Mouse (Mus musculus): ENCODE measurements around the gene Dock9. TPM values are rescaled to one million over a fixed set of nuclear protein-coding genes. Genes with fewer than 3 reads are reported as not detected.

The Dock9 gene
- polyA plus RNA-seq, 1 experiment: 2.7 TPM

DNA sequence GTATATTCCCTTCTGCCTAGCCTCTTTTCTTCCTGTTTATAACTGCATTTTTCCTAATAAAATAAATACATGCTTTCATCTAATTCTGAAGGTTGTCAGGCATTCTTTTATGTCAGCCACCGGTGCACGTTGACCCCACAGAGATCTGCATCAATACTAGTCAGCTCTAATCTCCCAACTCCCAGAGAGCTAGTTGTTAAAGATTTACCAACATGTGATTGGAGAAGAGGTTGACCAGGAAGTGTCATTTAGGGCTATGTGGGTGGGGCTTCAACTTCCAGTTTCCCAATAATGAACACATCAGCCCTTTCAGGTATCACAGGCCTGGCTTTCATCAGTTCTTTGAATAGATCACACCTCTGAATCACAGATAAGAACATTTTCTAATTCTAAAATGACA is 288.7 kb downstream of the Dock9 start:
- Histone ChIP-seq H3K36me3 (ENCODE audit: control insufficient read depth, insufficient read depth) (no peaks in the 10 kb centered on the region), H3ac (ENCODE audit: control insufficient read depth, insufficient read length, low read depth) (no peak overlapping the region), H3K27me3 (ENCODE audit: control insufficient read depth, insufficient read depth, insufficient read length) (peaks cover 35% of the 10 kb centered on the region), H3K79me2 (ENCODE audit: control insufficient read depth, insufficient read depth) (no peaks in the 10 kb centered on the region), H3K79me3 (ENCODE audit: low read depth) (no peaks in the 10 kb centered on the region), H3K4me3 (ENCODE audit: insufficient read depth, poor library complexity, severe bottlenecking) (no peak overlapping the region)
- no peak for TF ChIP-seq CTCF (IDR thresholded peaks at IDR 0.05; ENCODE audit: control insufficient read depth, insufficient read depth, insufficient read length)
- no peak for TF ChIP-seq CEBPB (IDR thresholded peaks at IDR 0.05; ENCODE audit: low read depth)
- no peak for TF ChIP-seq MAX (IDR thresholded peaks at IDR 0.05)
- no peak for TF ChIP-seq MYOG (IDR thresholded peaks at IDR 0.05; ENCODE audit: control insufficient read depth, extremely low read depth, insufficient read length)

DNA sequence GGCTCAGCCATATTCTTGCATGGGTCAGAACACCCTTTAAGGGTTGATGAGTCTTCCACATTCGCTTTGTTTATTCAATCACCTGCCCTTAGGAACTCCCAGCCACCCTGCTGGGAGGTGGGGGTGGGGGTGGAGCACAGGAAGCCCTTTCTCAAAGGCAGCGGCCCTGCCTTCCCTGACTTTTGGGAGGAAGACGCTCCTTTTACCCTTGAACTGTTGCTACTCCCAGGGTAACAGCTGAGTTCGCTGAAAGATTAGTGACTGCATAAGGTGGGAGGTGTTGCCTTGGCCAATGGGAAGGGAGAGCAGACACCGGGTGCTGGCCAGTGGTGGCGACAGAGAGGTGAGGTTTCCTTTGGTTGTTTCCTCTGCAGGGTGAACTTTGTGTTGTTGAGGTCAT is 291.3 kb downstream of the Dock9 start:
- H3K4me3 ChIP-seq (ENCODE audit: insufficient read depth, poor library complexity, severe bottlenecking): no peak overlapping the region
- H3ac ChIP-seq (ENCODE audit: control insufficient read depth, insufficient read length, low read depth): no peak overlapping the region
- H3K36me3 ChIP-seq (ENCODE audit: control insufficient read depth, insufficient read depth): no peaks in the 10 kb centered on the region
- H3K27me3 ChIP-seq (ENCODE audit: control insufficient read depth, insufficient read depth, insufficient read length): peaks cover 53% of the 10 kb centered on the region
- no peaks in the 10 kb centered on the region for H3K79me3 ChIP-seq (ENCODE audit: low read depth)
- TF ChIP-seq CEBPB (IDR thresholded peaks at IDR 0.05; ENCODE audit: low read depth): no peak
- H3K79me2 ChIP-seq (ENCODE audit: control insufficient read depth, insufficient read depth): no peaks in the 10 kb centered on the region

GRCm38 (mm10) chr14:121505485-121505860 is 292.2 kb downstream of the Dock9 start:
- H3K4me3 ChIP-seq (ENCODE audit: insufficient read depth, poor library complexity, severe bottlenecking): no peak overlapping the region
- no peaks in the 10 kb centered on the region for H3K36me3 ChIP-seq (ENCODE audit: control insufficient read depth, insufficient read depth)
- H3ac ChIP-seq (ENCODE audit: control insufficient read depth, insufficient read length, low read depth): no peak overlapping the region
- peaks cover 59% of the 10 kb centered on the region for H3K27me3 ChIP-seq (ENCODE audit: control insufficient read depth, insufficient read depth, insufficient read length)
- no peaks in the 10 kb centered on the region for H3K79me3 ChIP-seq (ENCODE audit: low read depth)
- no peaks in the 10 kb centered on the region for H3K79me2 ChIP-seq (ENCODE audit: control insufficient read depth, insufficient read depth)
- TF ChIP-seq CEBPB (IDR thresholded peaks at IDR 0.05; ENCODE audit: low read depth) (no peak), USF1 (IDR thresholded peaks at IDR 0.05; ENCODE audit: low read depth) (no peak), MYOD1 (IDR thresholded peaks at IDR 0.05; ENCODE audit: control insufficient read depth, insufficient read length, low read depth) (no peak), CTCF (IDR thresholded peaks at IDR 0.05; ENCODE audit: control insufficient read depth, insufficient read depth, insufficient read length) (no peak), MYOG (IDR thresholded peaks at IDR 0.05; ENCODE audit: control insufficient read depth, extremely low read depth, insufficient read length) (no peak), MAX (IDR thresholded peaks at IDR 0.05) (no peak), FOSL1 (IDR thresholded peaks at IDR 0.05; ENCODE audit: insufficient read depth, low read length, poor library complexity, severe bottlenecking) (no peak)

GRCm38 (mm10) chr14:121504781-121505484 is 292.7 kb downstream of the Dock9 start, which contains the start of gene Slc15a1:
TSS of gene Slc15a1 (minus strand) at chr14:121505252.
- peaks cover 59% of the 10 kb centered on the region for H3K27me3 ChIP-seq (ENCODE audit: control insufficient read depth, insufficient read depth, insufficient read length)

GRCm38 (mm10) chr14:121500577-121500976 is 297.1 kb downstream of the Dock9 start:
- H3K79me3 ChIP-seq (ENCODE audit: low read depth): no peaks in the 10 kb centered on the region
- TF ChIP-seq MYOG (IDR thresholded peaks at IDR 0.05; ENCODE audit: control insufficient read depth, extremely low read depth, insufficient read length) (no peak), CTCF (IDR thresholded peaks at IDR 0.05; ENCODE audit: control insufficient read depth, insufficient read depth, insufficient read length) (no peak), MAX (IDR thresholded peaks at IDR 0.05) (no peak), CEBPB (IDR thresholded peaks at IDR 0.05; ENCODE audit: low read depth) (no peak), USF1 (IDR thresholded peaks at IDR 0.05; ENCODE audit: low read depth) (no peak), MYOD1 (IDR thresholded peaks at IDR 0.05; ENCODE audit: control insufficient read depth, insufficient read length, low read depth) (no peak), FOSL1 (IDR thresholded peaks at IDR 0.05; ENCODE audit: insufficient read depth, low read length, poor library complexity, severe bottlenecking) (no peak)
- peaks cover 49% of the 10 kb centered on the region for H3K27me3 ChIP-seq (ENCODE audit: control insufficient read depth, insufficient read depth, insufficient read length)
- H3K36me3 ChIP-seq (ENCODE audit: control insufficient read depth, insufficient read depth): no peaks in the 10 kb centered on the region
- H3K4me3 ChIP-seq (ENCODE audit: insufficient read depth, poor library complexity, severe bottlenecking): no peak overlapping the region
- no peak overlapping the region for H3ac ChIP-seq (ENCODE audit: control insufficient read depth, insufficient read length, low read depth)
- no peaks in the 10 kb centered on the region for H3K79me2 ChIP-seq (ENCODE audit: control insufficient read depth, insufficient read depth)

More at GRCm38 (mm10) chr14:121504781-121505484, 292.7 kb downstream of the Dock9 start, which contains the start of gene Slc15a1:
- Histone ChIP-seq H3K79me3 (ENCODE audit: low read depth) (no peaks in the 10 kb centered on the region), H3K36me3 (ENCODE audit: control insufficient read depth, insufficient read depth) (no peaks in the 10 kb centered on the region), H3K4me3 (ENCODE audit: insufficient read depth, poor library complexity, severe bottlenecking) (no peak within 1 kb of the TSS), H3K79me2 (ENCODE audit: control insufficient read depth, insufficient read depth) (no peaks in the 10 kb centered on the region), H3ac (ENCODE audit: control insufficient read depth, insufficient read length, low read depth) (no peak within 1 kb of the TSS)
- no peak for TF ChIP-seq MYOD1 (IDR thresholded peaks at IDR 0.05; ENCODE audit: control insufficient read depth, insufficient read length, low read depth)
- no peak for TF ChIP-seq USF1 (IDR thresholded peaks at IDR 0.05; ENCODE audit: low read depth)
- TF ChIP-seq MAX (IDR thresholded peaks at IDR 0.05): no peak
- TF ChIP-seq FOSL1 (IDR thresholded peaks at IDR 0.05; ENCODE audit: insufficient read depth, low read length, poor library complexity, severe bottlenecking): no peak
- no peak for TF ChIP-seq CEBPB (IDR thresholded peaks at IDR 0.05; ENCODE audit: low read depth)
- no peak for TF ChIP-seq MYOG (IDR thresholded peaks at IDR 0.05; ENCODE audit: control insufficient read depth, extremely low read depth, insufficient read length)
- no peak for TF ChIP-seq CTCF (IDR thresholded peaks at IDR 0.05; ENCODE audit: control insufficient read depth, insufficient read depth, insufficient read length)

DNA sequence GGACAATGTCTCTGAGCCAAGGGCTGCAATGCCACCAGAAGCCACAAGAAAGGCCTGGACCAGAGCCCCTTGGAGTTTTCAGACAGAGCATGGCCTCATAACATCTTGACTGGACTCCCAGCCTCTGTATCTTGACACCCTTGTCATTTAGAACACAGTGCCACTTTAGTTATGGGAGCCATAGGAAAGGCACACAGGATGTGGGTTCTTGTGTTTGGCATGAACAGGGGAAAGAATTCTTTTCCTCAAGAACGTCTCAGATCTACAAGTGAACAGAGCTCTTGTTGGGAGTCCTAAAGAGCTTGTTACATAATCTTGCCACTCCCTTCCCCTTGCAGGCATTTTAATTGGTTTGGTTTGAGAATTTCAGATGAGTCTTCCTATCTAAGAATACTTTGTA is 297.9 kb downstream of the Dock9 start:
- TF ChIP-seq CEBPB (IDR thresholded peaks at IDR 0.05; ENCODE audit: low read depth) (no peak), CTCF (IDR thresholded peaks at IDR 0.05; ENCODE audit: control insufficient read depth, insufficient read depth, insufficient read length) (no peak), MAX (IDR thresholded peaks at IDR 0.05) (no peak), FOSL1 (IDR thresholded peaks at IDR 0.05; ENCODE audit: insufficient read depth, low read length, poor library complexity, severe bottlenecking) (no peak), USF1 (IDR thresholded peaks at IDR 0.05; ENCODE audit: low read depth) (no peak), MYOD1 (IDR thresholded peaks at IDR 0.05; ENCODE audit: control insufficient read depth, insufficient read length, low read depth) (no peak), MYOG (IDR thresholded peaks at IDR 0.05; ENCODE audit: control insufficient read depth, extremely low read depth, insufficient read length) (no peak)
- no peak overlapping the region for H3K4me3 ChIP-seq (ENCODE audit: insufficient read depth, poor library complexity, severe bottlenecking)
- H3K36me3 ChIP-seq (ENCODE audit: control insufficient read depth, insufficient read depth): no peaks in the 10 kb centered on the region
- no peaks in the 10 kb centered on the region for H3K79me3 ChIP-seq (ENCODE audit: low read depth)
- no peak overlapping the region for H3ac ChIP-seq (ENCODE audit: control insufficient read depth, insufficient read length, low read depth)
- no peaks in the 10 kb centered on the region for H3K79me2 ChIP-seq (ENCODE audit: control insufficient read depth, insufficient read depth)
- H3K27me3 ChIP-seq (ENCODE audit: control insufficient read depth, insufficient read depth, insufficient read length): peaks cover 41% of the 10 kb centered on the region

Measured in C2C12 (cell line).